Mouse (Mus musculus): ENCODE results near the gene Itsn2. TPM values are rescaled to one million over a fixed set of nuclear protein-coding genes. Genes with fewer than 3 reads are reported as not detected.

The Itsn2 gene
- polyA plus RNA-seq, 1 experiment from 2014 or later: 19.7 TPM

GRCm38 (mm10) chr12:4556891-4557290 lies 35.5 kb upstream of the Itsn2 start:
- no peak overlapping the region for H3K27ac ChIP-seq (ENCODE audit: low read depth, low read length)
- no peak overlapping the region for H3K4me2 ChIP-seq (ENCODE audit: low read depth)
- H3K27me3 ChIP-seq (ENCODE audit: control insufficient read depth, insufficient read depth, low read length): no peaks in the 10 kb centered on the region
- H3K4me3 ChIP-seq (ENCODE audit: low read depth, low read length): no peak overlapping the region
- H3K4me1 ChIP-seq (ENCODE audit: control insufficient read depth, insufficient read depth, low read length): no peaks in the 10 kb centered on the region
- ATAC-seq (ENCODE audit: insufficient read depth, low FRiP score, low TSS enrichment) (no peak), DNase-seq (ENCODE audit: low spot score) (no peak)
- 88% methylated on average over 9 of the region's 9 CpGs for WGBS
- no peaks in the 10 kb centered on the region for H3K9me3 ChIP-seq (ENCODE audit: control insufficient read depth, low read length)
- no peaks in the 10 kb centered on the region for H3K36me3 ChIP-seq (ENCODE audit: control insufficient read depth, insufficient read depth, low read length)
- H3K9ac ChIP-seq (ENCODE audit: low read length): no peak overlapping the region

- WGBS: 75% methylated on average over 3 of the region's 3 CpGs
- Histone ChIP-seq H3K36me3 (ENCODE audit: control insufficient read depth, insufficient read depth, low read length) (no peaks in the 10 kb centered on the region), H3K9ac (ENCODE audit: low read length) (no peak overlapping the region), H3K27ac (ENCODE audit: low read depth, low read length) (no peak overlapping the region), H3K4me2 (ENCODE audit: low read depth) (no peak overlapping the region), H3K4me1 (ENCODE audit: control insufficient read depth, insufficient read depth, low read length) (no peaks in the 10 kb centered on the region), H3K4me3 (ENCODE audit: low read depth, low read length) (no peak overlapping the region), H3K9me3 (ENCODE audit: control insufficient read depth, low read length) (no peaks in the 10 kb centered on the region), H3K27me3 (ENCODE audit: control insufficient read depth, insufficient read depth, low read length) (no peaks in the 10 kb centered on the region)
- ATAC-seq (ENCODE audit: insufficient read depth, low FRiP score, low TSS enrichment) (no peak), DNase-seq (ENCODE audit: low spot score) (no peak)
Observed at GRCm38 (mm10) chr12:4557436-4557835, 35.0 kb upstream of the Itsn2 start.

GRCm38 (mm10) chr12:4558013-4558412 lies 34.4 kb upstream of the Itsn2 start:
- H3K27ac ChIP-seq (ENCODE audit: low read depth, low read length): no peak overlapping the region
- no peak overlapping the region for H3K4me3 ChIP-seq (ENCODE audit: low read depth, low read length)
- ATAC-seq (ENCODE audit: insufficient read depth, low FRiP score, low TSS enrichment) (no peak), DNase-seq (ENCODE audit: low spot score) (no peak)
- H3K4me1 ChIP-seq (ENCODE audit: control insufficient read depth, insufficient read depth, low read length): no peaks in the 10 kb centered on the region
- H3K9ac ChIP-seq (ENCODE audit: low read length): no peak overlapping the region
- no peak overlapping the region for H3K4me2 ChIP-seq (ENCODE audit: low read depth)
- no peaks in the 10 kb centered on the region for H3K9me3 ChIP-seq (ENCODE audit: control insufficient read depth, low read length)
- H3K36me3 ChIP-seq (ENCODE audit: control insufficient read depth, insufficient read depth, low read length): no peaks in the 10 kb centered on the region
- no peaks in the 10 kb centered on the region for H3K27me3 ChIP-seq (ENCODE audit: control insufficient read depth, insufficient read depth, low read length)
- 77% methylated on average over 3 of the region's 3 CpGs for WGBS

- no peaks in the 10 kb centered on the region for H3K9me3 ChIP-seq (ENCODE audit: control insufficient read depth, low read length)
- H3K4me3 ChIP-seq (ENCODE audit: low read depth, low read length): no peak overlapping the region
- no peaks in the 10 kb centered on the region for H3K4me1 ChIP-seq (ENCODE audit: control insufficient read depth, insufficient read depth, low read length)
- no peak overlapping the region for H3K4me2 ChIP-seq (ENCODE audit: low read depth)
- ATAC-seq (ENCODE audit: insufficient read depth, low FRiP score, low TSS enrichment): no peak
- H3K36me3 ChIP-seq (ENCODE audit: control insufficient read depth, insufficient read depth, low read length): no peaks in the 10 kb centered on the region
- no peaks in the 10 kb centered on the region for H3K27me3 ChIP-seq (ENCODE audit: control insufficient read depth, insufficient read depth, low read length)
- H3K9ac ChIP-seq (ENCODE audit: low read length): no peak overlapping the region
- H3K27ac ChIP-seq (ENCODE audit: low read depth, low read length): no peak overlapping the region
- 84% methylated on average over 9 of the region's 9 CpGs for WGBS
- DNase-seq (ENCODE audit: low spot score): no peak
Observed at GRCm38 (mm10) chr12:4558475-4559279, 33.8 kb upstream of the Itsn2 start.

GRCm38 (mm10) chr12:4571864-4572263 lies 20.6 kb upstream of the Itsn2 start:
- H3K9ac ChIP-seq (ENCODE audit: low read length): no peak overlapping the region
- no peak overlapping the region for H3K27ac ChIP-seq (ENCODE audit: low read depth, low read length)
- H3K36me3 ChIP-seq (ENCODE audit: control insufficient read depth, insufficient read depth, low read length): no peaks in the 10 kb centered on the region
- no peaks in the 10 kb centered on the region for H3K27me3 ChIP-seq (ENCODE audit: control insufficient read depth, insufficient read depth, low read length)
- ATAC-seq (ENCODE audit: insufficient read depth, low FRiP score, low TSS enrichment) (no peak), DNase-seq (ENCODE audit: low spot score) (no peak)
- H3K4me2 ChIP-seq (ENCODE audit: low read depth): no peak overlapping the region
- H3K4me3 ChIP-seq (ENCODE audit: low read depth, low read length): no peak overlapping the region
- no peaks in the 10 kb centered on the region for H3K4me1 ChIP-seq (ENCODE audit: control insufficient read depth, insufficient read depth, low read length)
- H3K9me3 ChIP-seq (ENCODE audit: control insufficient read depth, low read length): no peaks in the 10 kb centered on the region
- 32% methylated on average over 5 of the region's 5 CpGs for WGBS

- 83% methylated on average over 4 of the region's 4 CpGs for WGBS
Observed at GRCm38 (mm10) chr12:4574065-4574464, 18.4 kb upstream of the Itsn2 start.

GRCm38 (mm10) chr12:4582326-4582725 lies 10.1 kb upstream of the Itsn2 start:
- Histone ChIP-seq H3K27ac (ENCODE audit: low read depth, low read length) (no peak overlapping the region), H3K27me3 (ENCODE audit: control insufficient read depth, insufficient read depth, low read length) (no peaks in the 10 kb centered on the region), H3K9me3 (ENCODE audit: control insufficient read depth, low read length) (no peaks in the 10 kb centered on the region), H3K4me2 (ENCODE audit: low read depth) (no peak overlapping the region), H3K9ac (ENCODE audit: low read length) (no peak overlapping the region), H3K36me3 (ENCODE audit: control insufficient read depth, insufficient read depth, low read length) (no peaks in the 10 kb centered on the region), H3K4me1 (ENCODE audit: control insufficient read depth, insufficient read depth, low read length) (no peaks in the 10 kb centered on the region), H3K4me3 (ENCODE audit: low read depth, low read length) (no peak overlapping the region)
- no peak for DNase-seq (ENCODE audit: low spot score)
- no peak for ATAC-seq (ENCODE audit: insufficient read depth, low FRiP score, low TSS enrichment)

More at GRCm38 (mm10) chr12:4574065-4574464, 18.4 kb upstream of the Itsn2 start:
- ATAC-seq (ENCODE audit: insufficient read depth, low FRiP score, low TSS enrichment): no peak
- no peak overlapping the region for H3K27ac ChIP-seq (ENCODE audit: low read depth, low read length)
- H3K27me3 ChIP-seq (ENCODE audit: control insufficient read depth, insufficient read depth, low read length): no peaks in the 10 kb centered on the region
- no peak overlapping the region for H3K4me3 ChIP-seq (ENCODE audit: low read depth, low read length)
- no peaks in the 10 kb centered on the region for H3K4me1 ChIP-seq (ENCODE audit: control insufficient read depth, insufficient read depth, low read length)
- DNase-seq (ENCODE audit: low spot score): no peak
- no peak overlapping the region for H3K4me2 ChIP-seq (ENCODE audit: low read depth)
- no peaks in the 10 kb centered on the region for H3K36me3 ChIP-seq (ENCODE audit: control insufficient read depth, insufficient read depth, low read length)
- no peak overlapping the region for H3K9ac ChIP-seq (ENCODE audit: low read length)
- no peaks in the 10 kb centered on the region for H3K9me3 ChIP-seq (ENCODE audit: control insufficient read depth, low read length)

- 91% methylated on average over 2 of the region's 2 CpGs for WGBS
Observed at GRCm38 (mm10) chr12:4587846-4588245, 4.6 kb upstream of the Itsn2 start.

GRCm38 (mm10) chr12:4588603-4589002 lies 3.8 kb upstream of the Itsn2 start:
- DNase-seq (ENCODE audit: low spot score) (no peak), ATAC-seq (ENCODE audit: insufficient read depth, low FRiP score, low TSS enrichment) (no peak)
- Histone ChIP-seq H3K9me3 (ENCODE audit: control insufficient read depth, low read length) (no peaks in the 10 kb centered on the region), H3K27me3 (ENCODE audit: control insufficient read depth, insufficient read depth, low read length) (no peaks in the 10 kb centered on the region), H3K36me3 (ENCODE audit: control insufficient read depth, insufficient read depth, low read length) (no peaks in the 10 kb centered on the region), H3K9ac (ENCODE audit: low read length) (no peak overlapping the region), H3K27ac (ENCODE audit: low read depth, low read length) (no peak overlapping the region), H3K4me2 (ENCODE audit: low read depth) (no peak overlapping the region), H3K4me1 (ENCODE audit: control insufficient read depth, insufficient read depth, low read length) (no peaks in the 10 kb centered on the region), H3K4me3 (ENCODE audit: low read depth, low read length) (no peak overlapping the region)
- WGBS: 92% methylated on average over 3 of the region's 3 CpGs

More at GRCm38 (mm10) chr12:4587846-4588245, 4.6 kb upstream of the Itsn2 start:
- Histone ChIP-seq H3K4me3 (ENCODE audit: low read depth, low read length) (no peak overlapping the region), H3K36me3 (ENCODE audit: control insufficient read depth, insufficient read depth, low read length) (no peaks in the 10 kb centered on the region), H3K9me3 (ENCODE audit: control insufficient read depth, low read length) (no peaks in the 10 kb centered on the region), H3K9ac (ENCODE audit: low read length) (no peak overlapping the region), H3K4me2 (ENCODE audit: low read depth) (no peak overlapping the region), H3K27ac (ENCODE audit: low read depth, low read length) (no peak overlapping the region), H3K27me3 (ENCODE audit: control insufficient read depth, insufficient read depth, low read length) (no peaks in the 10 kb centered on the region), H3K4me1 (ENCODE audit: control insufficient read depth, insufficient read depth, low read length) (no peaks in the 10 kb centered on the region)
- no peak for ATAC-seq (ENCODE audit: insufficient read depth, low FRiP score, low TSS enrichment)
- DNase-seq (ENCODE audit: low spot score): no peak

Data from neural tube, embryonic 11.5 days (tissue).